31 mouse cellular contexts compared by ENCODE assay signal in genomic region chr7:129221649-129222048, GRCm38 (mm10). TPM values are rescaled to one million over a fixed set of nuclear protein-coding genes. Genes with fewer than 3 reads are reported as not detected.
"Had no signal": no experiment of that assay in that cellular context is flagged by ENCODE, and none has a peak within 500 bp of the region (broad histone marks: within the 10 kb centered on the region; RNA-seq: fewer than 3 reads in every experiment).

No protein-coding gene starts in this region.

- ATAC-seq: hindbrain, postnatal 0 days; intestine, embryonic 15.5 days had no signal

- H3K9ac ChIP-seq: heart, embryonic 13.5 days; heart, embryonic 15.5 days; hindbrain, embryonic 13.5 days; hindbrain, embryonic 15.5 days; intestine, embryonic 15.5 days; kidney, embryonic 15.5 days; limb, embryonic 12.5 days; liver, embryonic 13.5 days; liver, embryonic 15.5 days had no signal

- H3K27me3 ChIP-seq: heart, embryonic 13.5 days; heart, embryonic 15.5 days; hindbrain, embryonic 13.5 days; hindbrain, embryonic 15.5 days; intestine, embryonic 15.5 days; kidney, embryonic 15.5 days; limb, embryonic 12.5 days; liver, embryonic 13.5 days; liver, embryonic 15.5 days had no signal

- H3K4me2 ChIP-seq: heart, embryonic 11.5 days; heart, embryonic 13.5 days; heart, embryonic 15.5 days; hindbrain, embryonic 13.5 days; hindbrain, embryonic 15.5 days; intestine, embryonic 15.5 days; kidney, embryonic 15.5 days; limb, embryonic 12.5 days; liver, embryonic 11.5 days; liver, embryonic 13.5 days; liver, embryonic 15.5 days had no signal

- H3K27ac ChIP-seq: heart, embryonic 13.5 days; heart, embryonic 15.5 days; hindbrain, embryonic 13.5 days; hindbrain, embryonic 15.5 days; hindbrain, postnatal 0 days; intestine, embryonic 15.5 days; kidney, embryonic 15.5 days; kidney, postnatal 0 days; limb, embryonic 12.5 days; liver, embryonic 13.5 days; liver, embryonic 15.5 days had no signal

- H3K4me1 ChIP-seq: heart, embryonic 15.5 days; intestine, embryonic 15.5 days; kidney, embryonic 15.5 days; limb, embryonic 12.5 days; liver, embryonic 13.5 days; liver, embryonic 15.5 days had no signal

- H3K36me3 ChIP-seq: heart, embryonic 13.5 days; heart, embryonic 15.5 days; hindbrain, embryonic 13.5 days; hindbrain, embryonic 15.5 days; intestine, embryonic 15.5 days; kidney, embryonic 15.5 days; limb, embryonic 12.5 days; liver, embryonic 13.5 days; liver, embryonic 15.5 days had no signal

- H3K9me3 ChIP-seq: heart, embryonic 13.5 days; heart, embryonic 15.5 days; hindbrain, embryonic 13.5 days; hindbrain, embryonic 15.5 days; intestine, embryonic 15.5 days; kidney, embryonic 15.5 days; limb, embryonic 12.5 days; liver, embryonic 13.5 days; liver, embryonic 15.5 days had no signal

- DNase-seq: gastrocnemius, postnatal 14 days; gastrocnemius, postnatal 36 days; heart, adult 18-20 months; heart, postnatal 14 days; kidney, adult 11 months; kidney, adult 2 months; kidney, adult 9 months; kidney, postnatal 14 days; kidney, postnatal 36 days; layer of hippocampus, adult 9-11 months; layer of hippocampus, postnatal 36 days; liver; liver, embryonic 13.5 days had no signal

- H3K4me3 ChIP-seq: heart, embryonic 13.5 days; heart, embryonic 15.5 days; hindbrain, embryonic 13.5 days; hindbrain, embryonic 15.5 days; intestine, embryonic 15.5 days; kidney, embryonic 15.5 days; limb, embryonic 12.5 days; liver, embryonic 13.5 days; liver, embryonic 15.5 days had no signal

RNA-seq across cellular contexts. Expression of gene Plpp4, which starts 35.2 kb away (rescaled TPM):
- total RNA-seq: gastrocnemius, adult 18-20 months; gastrocnemius, adult 8-10 months; gastrocnemius, postnatal 36 days; heart, adult 18-20 months; heart, adult 8-10 months; heart, postnatal 14 days; hematopoietic stem cell, adult 5-6 weeks had no signal
- polyA plus RNA-seq: gonadal fat pad, adult 2 months; heart, postnatal 0 days; liver, embryonic 15.5 days had no signal
